Mouse (Mus musculus) hindbrain, embryonic 15.5 days (tissue): ENCODE data around the gene Madcam1. TPM values are rescaled to one million over a fixed set of nuclear protein-coding genes. Genes with fewer than 3 reads are reported as not detected.
"Not testable (repeated sequence)": the region's sequence is repeated elsewhere in the genome, so short reads cannot be mapped to it uniquely, and the experiment has no call there.

ENCODE experiments used
- ATAC-seq: fragments of 200-750 bp; cut with Nextera tagmentation; 2 replicates; pipeline ENCODE4 v1.8.0; 2017; ENCODE audit warnings: low read depth, moderate number of reproducible peaks, moderate TSS enrichment; ENCODE audit not compliant: low FRiP score
- H3K27ac ChIP-seq: fragments of 300-500 bp; sonication (generic); replicated peaks from 2 replicates; pipeline ENCODE4 v1.5.1; 2015; ENCODE audit warnings: mild to moderate bottlenecking, inconsistent platforms
- H3K27me3 ChIP-seq: fragments of 300-500 bp; sonication (generic); 2 replicates; pipeline ENCODE4 v1.6.1; 2015; ENCODE audit warnings: control low read depth, inconsistent platforms
- H3K36me3 ChIP-seq: fragments of 300-500 bp; sonication (generic); 2 replicates; pipeline ENCODE4 v1.6.1; 2015; ENCODE audit warnings: control low read depth, inconsistent platforms
- H3K4me1 ChIP-seq: fragments of 300-500 bp; sonication (generic); replicated peaks from 2 replicates; pipeline ENCODE4 v1.6.1; 2015; ENCODE audit warnings: control low read depth, inconsistent platforms
- H3K4me2 ChIP-seq: fragments of 300-500 bp; sonication (generic); 2 replicates; pipeline ENCODE4 v1.6.1; 2015; ENCODE audit warnings: moderate library complexity, mild to moderate bottlenecking, inconsistent platforms
- H3K4me3 ChIP-seq: fragments of 300-500 bp; sonication (generic); 2 replicates; pipeline ENCODE4 v1.5.1; 2015; ENCODE audit warnings: mild to moderate bottlenecking, inconsistent platforms
- H3K9ac ChIP-seq: fragments of 300-500 bp; sonication (generic); 2 replicates; pipeline ENCODE4 v1.6.1; 2015; ENCODE audit warnings: inconsistent platforms
- H3K9me3 ChIP-seq: fragments of 300-500 bp; sonication (generic); 2 replicates; pipeline ENCODE4 v1.6.1; 2016; ENCODE audit warnings: control low read depth, inconsistent platforms
- WGBS: fragments of 180-500 bp; shearing (Covaris S2); methylation state at CpG from one replicate; pipeline ENCODE4 v1.1.7; 2015; 5-methylcytosine and 5-hydroxymethylcytosine counted together
- polyA plus RNA-seq: library from polyadenylated mRNA; unstranded; fragments of >200 nt; fragmentation: Nextera tagmentation; extraction: Ambion mirVana; gene quantifications from 2 replicates; pipeline ENCODE4 v1.2.1, GENCODE M21; 2015

Madcam1 gene
- polyA plus RNA-seq, 1 experiment from 2014 or later, result 0.87 TPM

GRCm38 (mm10) chr10:79695231-79696128, 31.1 kb downstream of the Madcam1 start:
- Histone ChIP-seq H3K4me1 (no peaks in the 10 kb centered on the region), H3K4me2 (no peak overlapping the region), H3K4me3 (no peak overlapping the region), H3K9me3 (no peaks in the 10 kb centered on the region), H3K36me3 (no peaks in the 10 kb centered on the region), H3K27ac (peak overlapping the region; percentile 51; the same call in 1 of the 2 replicates), H3K9ac (no peak overlapping the region), H3K27me3 (no peaks in the 10 kb centered on the region)
- ATAC-seq, result no peak; the same call in 1 of the 2 replicates
- WGBS, result 63% methylated on average over 13 of the region's 13 CpGs

GRCm38 (mm10) chr10:79696129-79696651, 31.8 kb downstream of the Madcam1 start:
- no peaks in the 10 kb centered on the region for H3K27me3 ChIP-seq
- H3K9ac ChIP-seq, result no peak overlapping the region
- no peak overlapping the region for H3K4me3 ChIP-seq
- H3K27ac ChIP-seq, result peak overlapping the region; percentile 51; the same call in 1 of the 2 replicates
- H3K4me1 ChIP-seq, result no peaks in the 10 kb centered on the region
- H3K9me3 ChIP-seq, result no peaks in the 10 kb centered on the region
- no peaks in the 10 kb centered on the region for H3K36me3 ChIP-seq
- no peak for ATAC-seq
- WGBS, result 74% methylated on average over 9 of the region's 9 CpGs
- no peak overlapping the region for H3K4me2 ChIP-seq

GRCm38 (mm10) chr10:79697916-79698315, 33.6 kb downstream of the Madcam1 start:
- H3K4me2 ChIP-seq, result no peak overlapping the region
- no peaks in the 10 kb centered on the region for H3K27me3 ChIP-seq
- WGBS, result 79% methylated on average over 6 of the region's 6 CpGs
- H3K27ac ChIP-seq, result no peak overlapping the region
- no peaks in the 10 kb centered on the region for H3K36me3 ChIP-seq
- no peak for ATAC-seq
- no peak overlapping the region for H3K4me3 ChIP-seq
- no peaks in the 10 kb centered on the region for H3K9me3 ChIP-seq
- no peak overlapping the region for H3K9ac ChIP-seq
- no peaks in the 10 kb centered on the region for H3K4me1 ChIP-seq

GRCm38 (mm10) chr10:79698459-79698858, 34.1 kb downstream of the Madcam1 start:
- Histone ChIP-seq H3K4me3 (no peak overlapping the region), H3K9me3 (no peaks in the 10 kb centered on the region), H3K4me1 (no peaks in the 10 kb centered on the region), H3K27me3 (no peaks in the 10 kb centered on the region), H3K27ac (peak overlapping the region; percentile 21; the same call in 1 of the 2 replicates), H3K36me3 (no peaks in the 10 kb centered on the region), H3K4me2 (no peak overlapping the region), H3K9ac (no peak overlapping the region)
- no peak for ATAC-seq
- WGBS, result 94% methylated on average over 6 of the region's 6 CpGs

- ATAC-seq, result no peak
- 61% methylated on average over 7 of the region's 7 CpGs for WGBS
- peak overlapping the region; percentile 28; the same call in 1 of the 2 replicates for H3K27ac ChIP-seq
- H3K4me3 ChIP-seq, result no peak overlapping the region
- H3K9me3 ChIP-seq, result no peaks in the 10 kb centered on the region
- peaks cover 10% of the 10 kb centered on the region for H3K4me1 ChIP-seq
- H3K36me3 ChIP-seq, result no peaks in the 10 kb centered on the region
- H3K4me2 ChIP-seq, result no peak overlapping the region
- H3K27me3 ChIP-seq, result no peaks in the 10 kb centered on the region
- no peak overlapping the region for H3K9ac ChIP-seq
Measured at GRCm38 (mm10) chr10:79700676-79701075, 36.3 kb downstream of the Madcam1 start.

GRCm38 (mm10) chr10:79701443-79702129, 37.2 kb downstream of the Madcam1 start:
- Histone ChIP-seq H3K9ac (no peak overlapping the region), H3K4me3 (no peak overlapping the region), H3K4me2 (no peak overlapping the region), H3K27me3 (no peaks in the 10 kb centered on the region), H3K4me1 (peaks cover 19% of the 10 kb centered on the region), H3K27ac (peak overlapping the region; percentile 28; the same call in 1 of the 2 replicates), H3K9me3 (no peaks in the 10 kb centered on the region), H3K36me3 (no peaks in the 10 kb centered on the region)
- WGBS, result 67% methylated on average over 10 of the region's 10 CpGs
- no peak for ATAC-seq

GRCm38 (mm10) chr10:79702970-79703369, 38.6 kb downstream of the Madcam1 start:
- H3K36me3 ChIP-seq, H3K9ac ChIP-seq, H3K27ac ChIP-seq, H3K4me3 ChIP-seq, H3K9me3 ChIP-seq, H3K4me2 ChIP-seq, H3K27me3 ChIP-seq, ATAC-seq: not testable (repeated sequence)
- WGBS, result 89% methylated on average over 4 of the region's 4 CpGs
- peaks cover 33% of the 10 kb centered on the region for H3K4me1 ChIP-seq

- peaks cover 33% of the 10 kb centered on the region for H3K4me1 ChIP-seq
- ATAC-seq, result no peak
- 77% methylated on average over 10 of the region's 10 CpGs for WGBS
- 0 out of 2 replicates have a peak overlapping the region, but pooled peaks have one; percentile 6 for H3K9ac ChIP-seq
- peak overlapping the region; percentile 85 for H3K4me3 ChIP-seq
- H3K36me3 ChIP-seq, result 0 out of 2 replicates have a peak, but pooled peaks cover 5% of the 10 kb centered on the region
- H3K9me3 ChIP-seq, result no peaks in the 10 kb centered on the region
- peak overlapping the region; percentile 87 for H3K27ac ChIP-seq
- H3K4me2 ChIP-seq, result peak overlapping the region; percentile 95
- H3K27me3 ChIP-seq, result no peaks in the 10 kb centered on the region
Measured at GRCm38 (mm10) chr10:79703541-79703940, 39.2 kb downstream of the Madcam1 start.

- WGBS, result under 1% methylated on average over 65 of the region's 65 CpGs
- Histone ChIP-seq H3K9me3 (no peaks in the 10 kb centered on the region), H3K27me3 (no peaks in the 10 kb centered on the region), H3K36me3 (peaks cover 5% of the 10 kb centered on the region; the same call in 1 of the 2 replicates), H3K9ac (peak within 1 kb of the TSS; percentile 93), H3K4me2 (peak within 1 kb of the TSS; percentile 95), H3K4me3 (peak within 1 kb of the TSS; percentile 85), H3K4me1 (peaks cover 33% of the 10 kb centered on the region), H3K27ac (peak within 1 kb of the TSS; percentile 87)
- peak; percentile 93 for ATAC-seq
Measured at GRCm38 (mm10) chr10:79704065-79704969, 40.0 kb downstream of the Madcam1 start, which contains the start of gene Bsg. TSS of gene Bsg (plus strand) at chr10:79704491.

- Histone ChIP-seq H3K27me3 (no peaks in the 10 kb centered on the region), H3K4me2 (peak overlapping the region; percentile 95), H3K9me3 (no peaks in the 10 kb centered on the region), H3K9ac (peak overlapping the region; percentile 93), H3K4me3 (peak overlapping the region; percentile 85), H3K27ac (peak overlapping the region; percentile 87), H3K4me1 (peaks cover 33% of the 10 kb centered on the region), H3K36me3 (peaks cover 5% of the 10 kb centered on the region; the same call in 1 of the 2 replicates)
- no peak; the same call in 1 of the 2 replicates for ATAC-seq
- 6% methylated on average over 10 of the region's 10 CpGs for WGBS
Measured at GRCm38 (mm10) chr10:79704970-79705360, 40.6 kb downstream of the Madcam1 start.

GRCm38 (mm10) chr10:79705951-79706350, 41.6 kb downstream of the Madcam1 start:
- no peak for ATAC-seq
- Histone ChIP-seq H3K4me2 (peak overlapping the region; percentile 95), H3K4me3 (peak overlapping the region; percentile 85), H3K4me1 (peaks cover 33% of the 10 kb centered on the region), H3K9me3 (no peaks in the 10 kb centered on the region), H3K9ac (peak overlapping the region; percentile 93), H3K27ac (peak overlapping the region; percentile 40; the same call in 1 of the 2 replicates), H3K27me3 (no peaks in the 10 kb centered on the region), H3K36me3 (peaks cover 11% of the 10 kb centered on the region; the same call in 1 of the 2 replicates)
- WGBS, result 89% methylated on average over 5 of the region's 5 CpGs
